Mouse (Mus musculus): ENCODE data around the gene Myh3. TPM values are rescaled to one million over a fixed set of nuclear protein-coding genes. Genes with fewer than 3 reads are reported as not detected.

The Myh3 gene
- polyA plus RNA-seq (2012; rRNA removed): 1.4 and 2.0 TPM in 2 replicates

DNA sequence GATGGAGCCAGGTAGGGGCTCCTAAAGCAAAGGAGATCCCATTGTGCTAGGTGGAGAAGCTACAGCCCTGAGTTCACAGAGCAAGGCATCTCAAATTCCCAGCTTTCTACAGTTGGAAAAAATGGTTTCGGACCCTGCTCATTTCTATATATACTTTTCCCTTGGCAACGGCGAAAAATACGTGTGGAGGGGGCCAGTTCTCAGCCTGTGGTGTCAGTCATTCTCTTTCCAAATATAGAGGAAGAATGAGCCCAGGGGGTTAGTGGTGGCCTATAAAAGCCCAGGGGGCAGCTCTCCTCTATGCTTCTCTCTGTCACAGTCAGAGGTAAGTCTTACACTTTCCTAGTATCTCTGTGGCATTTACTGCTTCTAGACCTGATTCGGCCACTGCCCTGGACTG, at the start of gene Myh3:
TSS of gene Myh3 (plus strand) at position 301 of the 400 bp plus-strand sequence.
- TF ChIP-seq CTCF (IDR thresholded peaks at IDR 0.05; ENCODE audit: extremely low read depth, insufficient read depth, low read length): no peak
- TF ChIP-seq POLR2A (IDR thresholded peaks at IDR 0.05; ENCODE audit: extremely low read depth, insufficient read depth, low read length): no peak
- Histone ChIP-seq H3K27ac (ENCODE audit: insufficient read depth, low read length) (no peak within 1 kb of the TSS), H3K4me3 (ENCODE audit: insufficient read depth, low read length) (no peak within 1 kb of the TSS), H3K4me1 (ENCODE audit: control insufficient read depth, insufficient read depth, low read length) (no peaks in the 10 kb centered on the region)

DNA sequence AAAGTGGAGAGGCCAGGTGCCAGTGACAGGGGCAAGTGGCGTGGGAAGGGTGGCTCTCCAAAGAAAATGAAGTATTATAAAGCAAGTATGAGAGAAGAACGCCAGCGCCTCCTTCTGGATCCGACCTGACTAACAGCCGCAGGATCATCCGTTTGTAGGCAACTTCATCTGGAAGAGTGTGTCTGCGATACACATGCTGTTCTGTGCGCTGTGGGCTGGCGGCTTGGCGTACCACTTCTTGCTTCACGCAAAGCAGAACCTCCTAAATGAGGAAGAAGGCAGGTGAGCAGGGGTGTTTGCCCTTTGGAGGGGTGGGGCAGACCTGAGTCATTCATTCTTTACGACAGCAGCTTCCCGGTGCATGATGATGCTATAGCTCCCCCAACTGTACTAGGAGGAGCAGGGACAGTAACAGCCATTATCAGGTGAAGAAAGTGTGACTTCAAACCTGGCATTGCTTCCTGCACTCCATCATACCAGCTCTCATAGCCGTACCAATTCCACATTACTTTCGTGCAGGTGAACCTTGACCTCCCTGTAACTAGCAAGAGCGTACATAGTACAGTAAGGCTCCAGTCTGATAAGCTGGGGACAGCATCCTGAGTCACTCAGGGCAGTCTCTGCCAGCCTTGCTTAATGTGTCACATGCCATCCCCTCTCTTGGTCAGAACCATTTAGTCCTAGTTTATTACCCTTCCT, 47.0 kb upstream of the Myh3 start:
- TF ChIP-seq CTCF (IDR thresholded peaks at IDR 0.05; ENCODE audit: extremely low read depth, insufficient read depth, low read length) (no peak), POLR2A (IDR thresholded peaks at IDR 0.05; ENCODE audit: extremely low read depth, insufficient read depth, low read length) (no peak)
- Histone ChIP-seq H3K27ac (ENCODE audit: insufficient read depth, low read length) (no peak overlapping the region), H3K4me1 (ENCODE audit: control insufficient read depth, insufficient read depth, low read length) (no peaks in the 10 kb centered on the region), H3K4me3 (ENCODE audit: insufficient read depth, low read length) (no peak overlapping the region)

DNA sequence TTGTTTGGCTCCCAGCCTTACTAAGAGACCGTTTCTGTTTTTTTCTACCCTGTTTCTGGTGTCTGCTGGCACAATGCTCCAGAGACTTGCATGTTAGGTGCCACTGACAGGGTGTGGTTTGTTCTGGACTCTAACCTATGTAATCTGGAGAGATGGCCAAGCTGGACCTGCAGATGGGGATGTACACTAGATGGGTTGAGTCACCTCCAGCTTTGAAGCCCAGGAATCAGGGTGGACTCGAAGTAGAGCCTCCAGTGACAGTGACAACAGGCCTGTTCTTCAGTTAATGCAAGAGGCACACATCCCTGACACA, 46.5 kb upstream of the Myh3 start:
- TF ChIP-seq CTCF (IDR thresholded peaks at IDR 0.05; ENCODE audit: extremely low read depth, insufficient read depth, low read length) (no peak), POLR2A (IDR thresholded peaks at IDR 0.05; ENCODE audit: extremely low read depth, insufficient read depth, low read length) (no peak)
- H3K27ac ChIP-seq (ENCODE audit: insufficient read depth, low read length): no peak overlapping the region
- H3K4me1 ChIP-seq (ENCODE audit: control insufficient read depth, insufficient read depth, low read length): no peaks in the 10 kb centered on the region
- H3K4me3 ChIP-seq (ENCODE audit: insufficient read depth, low read length): no peak overlapping the region

DNA sequence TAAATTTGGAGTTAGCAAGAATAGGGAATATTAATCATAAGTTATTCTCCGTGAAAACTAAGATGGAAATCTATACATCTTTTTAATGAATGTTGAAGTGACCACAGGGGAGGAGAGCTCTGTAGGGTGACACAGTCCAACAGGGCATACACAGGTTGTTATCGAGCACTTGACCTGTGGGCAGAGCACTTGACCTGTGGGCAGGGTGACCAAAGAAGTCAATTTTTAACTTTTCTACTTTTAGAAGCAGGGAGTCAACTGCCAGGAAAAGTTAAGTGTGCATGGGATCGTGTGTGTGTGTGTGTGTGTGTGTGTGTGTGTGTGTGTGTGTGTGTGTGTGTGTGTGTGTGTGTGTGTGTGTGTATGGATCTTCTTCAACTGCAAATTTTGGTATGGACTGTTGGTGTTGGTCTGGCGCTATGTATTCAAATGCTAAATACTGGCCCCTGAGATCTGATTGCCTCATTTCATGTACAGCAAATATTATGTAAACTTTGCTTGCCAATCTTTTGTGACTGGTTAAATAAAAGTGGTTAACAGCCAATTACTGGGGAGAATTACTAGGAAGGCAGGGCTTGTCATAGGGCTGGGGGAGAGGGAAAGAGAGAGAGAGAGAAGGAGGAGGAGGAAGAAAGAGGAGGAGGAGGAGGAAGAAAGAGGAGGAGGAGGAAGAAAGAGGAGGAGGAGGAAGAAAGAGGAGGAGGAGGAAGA, 43.2 kb upstream of the Myh3 start:
- H3K4me3 ChIP-seq (ENCODE audit: insufficient read depth, low read length): no peak overlapping the region

DNA sequence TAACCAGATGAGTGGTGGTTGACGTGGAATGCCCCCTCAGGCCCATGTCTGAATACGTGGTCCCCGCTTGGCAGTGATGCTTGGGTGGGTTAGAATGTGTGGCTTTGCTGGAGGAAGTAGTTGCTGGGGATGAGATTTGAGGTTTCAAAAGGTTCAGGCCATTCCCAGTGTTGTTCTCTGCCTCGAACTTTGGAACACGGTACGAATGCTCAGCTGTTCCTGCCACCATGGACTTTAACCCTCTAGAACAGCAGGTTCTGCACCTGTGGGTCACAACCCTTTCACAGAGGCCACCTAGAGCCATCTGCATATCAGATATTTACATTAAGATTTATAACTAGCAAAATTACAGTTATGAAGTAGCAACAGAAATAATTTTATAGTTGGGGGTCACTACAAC, 41.9 kb upstream of the Myh3 start:
- H3K4me1 ChIP-seq (ENCODE audit: control insufficient read depth, insufficient read depth, low read length): no peaks in the 10 kb centered on the region
- TF ChIP-seq POLR2A (IDR thresholded peaks at IDR 0.05; ENCODE audit: extremely low read depth, insufficient read depth, low read length) (no peak), CTCF (IDR thresholded peaks at IDR 0.05; ENCODE audit: extremely low read depth, insufficient read depth, low read length) (no peak)
- H3K27ac ChIP-seq (ENCODE audit: insufficient read depth, low read length): no peak overlapping the region
- no peak overlapping the region for H3K4me3 ChIP-seq (ENCODE audit: insufficient read depth, low read length)

More for the DNA sequence above, 43.2 kb upstream of the Myh3 start:
- Histone ChIP-seq H3K27ac (ENCODE audit: insufficient read depth, low read length) (no peak overlapping the region), H3K4me1 (ENCODE audit: control insufficient read depth, insufficient read depth, low read length) (no peaks in the 10 kb centered on the region)
- TF ChIP-seq POLR2A (IDR thresholded peaks at IDR 0.05; ENCODE audit: extremely low read depth, insufficient read depth, low read length) (no peak), CTCF (IDR thresholded peaks at IDR 0.05; ENCODE audit: extremely low read depth, insufficient read depth, low read length) (no peak)

DNA sequence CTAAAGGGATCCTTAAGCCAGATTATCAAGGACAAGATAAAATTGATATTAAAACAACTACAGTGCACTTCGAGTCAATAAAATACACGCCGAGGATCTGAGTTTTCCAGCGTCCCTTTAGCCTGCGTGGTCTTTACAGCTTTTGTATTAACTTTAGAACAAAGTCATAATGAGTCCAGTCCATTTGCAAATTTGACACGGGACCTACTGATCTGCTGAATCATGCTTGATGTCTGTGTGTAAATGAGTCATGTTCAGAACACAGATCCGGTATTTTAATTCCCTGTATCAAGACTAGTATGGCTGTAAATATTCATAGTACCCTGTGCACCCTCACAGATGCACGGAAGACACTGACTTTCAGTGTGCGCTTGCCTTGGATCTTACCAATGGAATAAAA, 41.2 kb upstream of the Myh3 start:
- H3K27ac ChIP-seq (ENCODE audit: insufficient read depth, low read length): no peak overlapping the region
- H3K4me1 ChIP-seq (ENCODE audit: control insufficient read depth, insufficient read depth, low read length): no peaks in the 10 kb centered on the region
- TF ChIP-seq POLR2A (IDR thresholded peaks at IDR 0.05; ENCODE audit: extremely low read depth, insufficient read depth, low read length) (no peak), CTCF (IDR thresholded peaks at IDR 0.05; ENCODE audit: extremely low read depth, insufficient read depth, low read length) (no peak)
- no peak overlapping the region for H3K4me3 ChIP-seq (ENCODE audit: insufficient read depth, low read length)

DNA sequence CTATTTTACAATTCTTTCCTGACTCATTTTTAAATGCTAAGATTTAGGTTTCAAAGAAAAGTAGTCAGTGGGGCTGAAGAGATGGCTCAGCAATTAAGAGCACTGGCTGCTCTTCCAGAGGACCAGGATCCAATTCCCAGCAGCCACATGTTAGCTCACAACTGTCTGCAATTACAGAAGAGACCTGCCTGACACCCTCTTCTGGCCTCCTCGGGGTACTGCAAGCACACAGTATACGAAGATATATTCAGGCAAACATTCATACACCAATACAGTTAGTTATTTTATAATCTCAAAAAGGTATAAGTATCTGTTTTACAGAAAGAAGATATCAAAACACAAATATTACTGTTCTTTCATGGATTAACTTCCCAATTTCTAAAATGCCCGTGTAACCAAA, 38.3 kb upstream of the Myh3 start:
- Histone ChIP-seq H3K27ac (ENCODE audit: insufficient read depth, low read length) (no peak overlapping the region), H3K4me3 (ENCODE audit: insufficient read depth, low read length) (no peak overlapping the region), H3K4me1 (ENCODE audit: control insufficient read depth, insufficient read depth, low read length) (no peaks in the 10 kb centered on the region)
- TF ChIP-seq CTCF (IDR thresholded peaks at IDR 0.05; ENCODE audit: extremely low read depth, insufficient read depth, low read length) (0 out of 2 replicates have a peak, but pooled peaks have one; percentile 2), POLR2A (IDR thresholded peaks at IDR 0.05; ENCODE audit: extremely low read depth, insufficient read depth, low read length) (no peak)

DNA sequence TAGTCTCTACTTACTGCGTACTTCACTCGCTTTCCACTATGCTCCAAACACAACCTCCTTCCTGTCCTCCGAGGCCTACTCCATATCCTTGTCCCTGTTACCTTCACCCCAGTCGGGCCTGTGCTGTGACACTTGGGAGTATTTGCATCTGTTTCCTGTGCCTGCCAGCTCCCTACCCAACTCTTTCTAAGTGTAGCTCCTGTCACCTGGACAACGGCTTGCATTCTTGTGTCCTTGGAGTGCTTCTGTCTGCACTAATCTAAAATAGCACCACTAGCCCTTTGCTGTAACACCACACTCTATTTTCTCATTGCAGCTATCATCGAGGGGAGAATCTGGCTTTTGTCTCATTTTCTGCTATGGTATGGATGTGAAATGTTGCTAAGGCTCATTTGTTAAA, 37.6 kb upstream of the Myh3 start:
- Histone ChIP-seq H3K4me1 (ENCODE audit: control insufficient read depth, insufficient read depth, low read length) (no peaks in the 10 kb centered on the region), H3K4me3 (ENCODE audit: insufficient read depth, low read length) (no peak overlapping the region), H3K27ac (ENCODE audit: insufficient read depth, low read length) (no peak overlapping the region)
- TF ChIP-seq POLR2A (IDR thresholded peaks at IDR 0.05; ENCODE audit: extremely low read depth, insufficient read depth, low read length) (no peak), CTCF (IDR thresholded peaks at IDR 0.05; ENCODE audit: extremely low read depth, insufficient read depth, low read length) (no peak)

DNA sequence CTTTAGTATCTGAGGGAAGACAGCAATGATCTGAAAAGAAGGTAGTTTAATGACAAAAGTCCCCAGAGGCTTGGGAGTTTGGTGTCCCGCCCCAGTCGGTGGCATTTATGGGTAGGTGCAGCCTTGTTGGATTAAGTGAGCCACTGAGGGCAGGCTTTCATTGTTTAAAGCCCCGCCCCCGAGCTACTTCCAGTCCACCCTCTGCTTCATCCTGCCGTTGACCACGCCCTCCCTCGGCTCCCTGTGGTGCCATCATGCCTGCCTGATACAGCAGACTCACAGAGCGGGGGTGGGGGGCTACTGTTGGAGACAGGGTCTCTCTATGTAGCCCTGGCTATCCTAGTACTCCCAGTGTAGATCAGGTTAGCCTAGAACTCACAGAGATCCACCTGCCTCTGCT, 35.1 kb upstream of the Myh3 start:
- no peak for TF ChIP-seq CTCF (IDR thresholded peaks at IDR 0.05; ENCODE audit: extremely low read depth, insufficient read depth, low read length)
- TF ChIP-seq POLR2A (IDR thresholded peaks at IDR 0.05; ENCODE audit: extremely low read depth, insufficient read depth, low read length): no peak
- Histone ChIP-seq H3K27ac (ENCODE audit: insufficient read depth, low read length) (no peak overlapping the region), H3K4me3 (ENCODE audit: insufficient read depth, low read length) (no peak overlapping the region), H3K4me1 (ENCODE audit: control insufficient read depth, insufficient read depth, low read length) (no peaks in the 10 kb centered on the region)

DNA sequence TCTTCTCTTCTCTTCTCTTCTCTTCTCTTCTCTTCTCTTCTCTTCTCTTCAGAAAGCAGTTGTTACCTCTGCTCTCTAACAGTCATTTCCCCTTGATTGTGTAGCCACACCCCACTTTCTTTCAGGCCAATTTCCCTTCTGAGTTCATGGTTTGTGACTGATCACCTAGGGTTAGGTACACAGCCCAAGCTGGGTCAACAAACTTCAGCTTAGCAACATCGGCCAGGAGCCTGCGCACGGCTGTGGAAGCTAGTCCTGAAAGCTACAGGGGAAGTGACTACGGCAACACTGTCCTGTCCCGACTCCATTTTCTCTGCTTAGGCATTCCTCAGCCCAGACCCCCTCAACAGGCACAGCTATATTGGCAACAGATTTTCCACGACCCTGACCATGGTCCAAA, 33.1 kb upstream of the Myh3 start:
- TF ChIP-seq CTCF (IDR thresholded peaks at IDR 0.05; ENCODE audit: extremely low read depth, insufficient read depth, low read length) (no peak), POLR2A (IDR thresholded peaks at IDR 0.05; ENCODE audit: extremely low read depth, insufficient read depth, low read length) (no peak)
- Histone ChIP-seq H3K27ac (ENCODE audit: insufficient read depth, low read length) (no peak overlapping the region), H3K4me1 (ENCODE audit: control insufficient read depth, insufficient read depth, low read length) (no peaks in the 10 kb centered on the region), H3K4me3 (ENCODE audit: insufficient read depth, low read length) (no peak overlapping the region)
